21 mouse cellular contexts compared by ENCODE assay signal in genomic region chr10:19112459-19112858, GRCm38 (mm10).
"Had no signal": no experiment of that assay in that cellular context is flagged by ENCODE, and none has a peak within 500 bp of the region (broad histone marks: within the 10 kb centered on the region; RNA-seq: fewer than 3 reads in every experiment).

No protein-coding gene starts in this region.

- H3K27ac ChIP-seq: heart, embryonic 10.5 days; hindbrain, embryonic 13.5 days; hindbrain, embryonic 15.5 days; layer of hippocampus, adult 2 months; left cerebral cortex, adult 2 months; limb, embryonic 10.5 days; limb, embryonic 12.5 days; liver, embryonic 13.5 days; liver, embryonic 15.5 days had no signal

- H3K4me1 ChIP-seq: heart, embryonic 10.5 days; heart, embryonic 12.5 days; hindbrain, embryonic 15.5 days; liver, embryonic 13.5 days; liver, embryonic 15.5 days had no signal

- H3K9ac ChIP-seq: heart, embryonic 12.5 days; hindbrain, embryonic 13.5 days; hindbrain, embryonic 15.5 days; limb, embryonic 12.5 days; liver, embryonic 13.5 days; liver, embryonic 15.5 days had no signal

- H3K4me3 ChIP-seq: heart, embryonic 10.5 days; heart, embryonic 12.5 days; hindbrain, embryonic 13.5 days; hindbrain, embryonic 15.5 days; layer of hippocampus, adult 2 months; left cerebral cortex, adult 2 months; limb, embryonic 10.5 days; limb, embryonic 12.5 days; liver, embryonic 13.5 days; liver, embryonic 15.5 days had no signal

- H3K27me3 ChIP-seq: heart, embryonic 12.5 days; hindbrain, embryonic 13.5 days; hindbrain, embryonic 15.5 days; limb, embryonic 12.5 days; liver, embryonic 13.5 days; liver, embryonic 15.5 days had no signal

- DNase-seq: gastrocnemius, postnatal 14 days; gastrocnemius, postnatal 36 days; heart, adult 18-20 months; heart, postnatal 10 days; kidney, adult 18-20 months; kidney, adult 8-10 months; kidney, postnatal 10 days; kidney, postnatal 25 days; kidney, postnatal 4 days; liver; liver, embryonic 13.5 days had no signal

- H3K4me2 ChIP-seq: heart, embryonic 12.5 days; hindbrain, embryonic 13.5 days; hindbrain, embryonic 15.5 days; limb, embryonic 12.5 days; liver, embryonic 11.5 days; liver, embryonic 13.5 days; liver, embryonic 15.5 days had no signal

- H3K36me3 ChIP-seq: heart, embryonic 10.5 days; heart, embryonic 12.5 days; hindbrain, embryonic 13.5 days; hindbrain, embryonic 15.5 days; limb, embryonic 10.5 days; limb, embryonic 12.5 days; liver, embryonic 13.5 days; liver, embryonic 15.5 days had no signal

- H3K9me3 ChIP-seq: heart, embryonic 10.5 days; hindbrain, embryonic 13.5 days; hindbrain, embryonic 15.5 days; limb, embryonic 10.5 days; limb, embryonic 12.5 days; liver, embryonic 13.5 days; liver, embryonic 15.5 days had no signal
